Mouse (Mus musculus) small intestine, adult 2 months (tissue): ENCODE data around the gene Sim2.

Experiments used
- CTCF ChIP-seq: fragments of 200-500 bp; IDR thresholded peaks from 2 replicates; pipeline ENCODE4 v1.5.1; 2012; ENCODE audit warnings: low read depth, mild to moderate bottlenecking, control low read depth, inconsistent platforms, low read length, moderate library complexity, mixed read lengths; ENCODE audit not compliant: insufficient replicate concordance, insufficient read length; ENCODE audit errors: extremely low read depth
- POLR2A ChIP-seq: fragments of 200-500 bp; IDR thresholded peaks from 2 replicates; pipeline ENCODE4 v1.6.1; 2012; ENCODE audit warnings: low read depth, mild to moderate bottlenecking, control low read depth, inconsistent platforms, low read length, moderate library complexity

- TF ChIP-seq CTCF (no peak), POLR2A (no peak)
Observed at GRCm38 (mm10) chr16:94162000-94162399, 77.3 kb downstream of the Sim2 start.
